Mouse (Mus musculus): ENCODE data around the gene Mycbp2.
A peak's percentile ranks its signal among the peaks of the same experiment; 100 is the strongest.

Gene Mycbp2

DNA sequence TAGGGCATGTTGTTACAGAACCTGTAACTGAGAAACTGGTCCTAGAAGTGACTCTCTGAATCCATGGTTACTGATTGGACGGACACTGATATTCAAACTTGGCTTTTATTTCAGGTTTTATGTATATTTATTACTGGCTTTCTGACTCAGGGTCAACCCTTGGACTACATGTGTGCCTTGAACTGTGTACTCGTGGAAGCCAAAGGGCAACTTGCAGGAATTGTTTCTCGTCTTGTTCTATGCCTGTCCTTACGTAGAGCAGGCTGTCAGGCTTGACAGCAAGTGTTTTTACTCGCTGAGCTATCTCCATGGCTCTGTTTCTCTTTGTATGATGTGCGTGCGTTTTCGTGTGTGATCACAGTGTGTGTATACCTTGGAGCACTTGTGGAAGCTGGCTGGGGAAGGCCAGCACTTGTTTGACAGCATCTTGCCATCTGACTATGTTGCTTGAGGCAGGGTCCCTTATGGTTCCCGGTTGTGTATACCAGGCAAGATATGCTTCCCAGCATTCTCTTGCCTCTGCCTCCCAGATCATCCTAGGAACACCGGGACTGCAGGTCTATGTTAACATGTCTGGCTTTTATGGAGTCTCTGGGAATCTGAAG is 243.8 kb downstream of the Mycbp2 start:
- no peak for DNase-seq (ENCODE audit: low read depth, low spot score)

DNA sequence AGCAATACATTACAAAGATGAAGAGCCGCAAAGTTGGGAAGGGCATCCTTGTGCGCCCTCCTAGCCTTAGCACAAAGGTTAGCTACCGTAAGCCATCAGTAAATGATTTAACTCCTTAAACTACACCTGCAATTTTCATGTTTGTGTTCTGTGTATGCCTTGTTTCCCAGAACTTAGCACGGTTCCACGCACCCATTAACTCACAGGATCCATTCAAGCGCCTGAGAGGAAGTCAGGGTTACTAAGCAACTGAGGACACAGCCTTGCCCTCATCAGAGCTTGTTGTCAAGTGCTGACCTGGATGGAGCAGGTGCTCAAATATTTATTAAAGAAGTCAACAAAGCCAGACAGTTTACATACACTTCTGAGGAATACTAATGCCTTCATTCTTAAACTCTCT is 244.4 kb downstream of the Mycbp2 start:
- peak; percentile 48 for DNase-seq (ENCODE audit: low read depth, low spot score)

GRCm38 (mm10) chr14:103101171-103101570 is 245.4 kb downstream of the Mycbp2 start:
- DNase-seq (ENCODE audit: low read depth, low spot score): no peak

DNA sequence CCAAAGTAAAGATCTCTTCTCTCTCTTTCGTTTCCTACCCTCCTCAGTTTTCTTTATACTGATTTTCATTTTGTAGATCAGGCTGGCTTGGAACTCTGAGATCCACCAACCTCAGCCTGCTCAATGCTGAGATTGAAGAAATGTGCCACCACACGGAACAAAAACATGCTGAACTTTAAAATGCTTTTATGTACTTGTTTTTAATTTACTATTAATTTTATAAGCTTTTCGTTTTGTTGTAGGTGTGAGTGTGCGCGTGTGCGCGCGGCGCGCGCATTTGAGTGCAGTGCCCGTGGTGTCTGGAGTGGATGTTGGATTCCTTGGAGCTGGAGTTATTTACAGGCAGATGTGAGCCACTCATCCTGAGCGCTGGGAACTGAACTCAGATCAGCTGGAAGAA is 246.3 kb downstream of the Mycbp2 start:
- no peak for DNase-seq (ENCODE audit: low read depth, low spot score)

- DNase-seq (ENCODE audit: low read depth, low spot score): peak; percentile 97
Measured at GRCm38 (mm10) chr14:103099238-103099933, 247.2 kb downstream of the Mycbp2 start, which contains the start of gene Fbxl3. TSS of gene Fbxl3 (minus strand) at chr14:103099566.

DNA sequence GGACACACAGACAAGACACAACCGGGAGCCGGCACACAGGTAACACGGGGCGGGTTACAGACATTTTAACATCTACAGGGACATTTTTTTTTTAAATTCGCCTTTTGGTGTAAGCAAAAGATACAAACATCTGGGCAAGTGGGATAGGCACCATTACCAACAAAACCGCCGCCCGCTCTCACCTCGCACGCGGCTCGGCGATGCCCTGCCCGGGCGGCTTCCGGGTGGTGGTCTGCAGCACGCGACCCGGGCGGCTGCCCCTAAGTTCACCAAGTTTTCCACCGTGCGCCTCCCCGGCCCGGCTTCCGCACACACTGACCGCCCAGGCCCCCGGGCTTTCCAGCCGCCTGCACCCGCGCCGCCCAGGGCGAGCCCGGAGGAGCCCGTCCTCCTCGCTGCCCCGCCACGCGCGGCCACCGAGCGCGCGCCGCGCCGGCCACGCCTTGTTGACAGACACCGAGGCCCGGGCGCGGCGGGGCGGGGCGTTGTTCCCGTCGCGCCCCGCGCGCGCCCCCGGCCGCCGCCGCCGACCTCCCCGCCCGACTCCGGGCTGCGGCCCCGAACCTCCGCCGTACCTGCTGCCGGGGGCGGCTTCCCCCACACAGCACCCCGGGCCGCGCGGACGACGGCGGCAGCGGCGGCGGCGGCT is 247.9 kb downstream of the Mycbp2 start:
- peak; percentile 38 for DNase-seq (ENCODE audit: low read depth, low spot score)

GRCm38 (mm10) chr14:103098213-103098586 is 248.4 kb downstream of the Mycbp2 start:
- DNase-seq (ENCODE audit: low read depth, low spot score): no peak

DNA sequence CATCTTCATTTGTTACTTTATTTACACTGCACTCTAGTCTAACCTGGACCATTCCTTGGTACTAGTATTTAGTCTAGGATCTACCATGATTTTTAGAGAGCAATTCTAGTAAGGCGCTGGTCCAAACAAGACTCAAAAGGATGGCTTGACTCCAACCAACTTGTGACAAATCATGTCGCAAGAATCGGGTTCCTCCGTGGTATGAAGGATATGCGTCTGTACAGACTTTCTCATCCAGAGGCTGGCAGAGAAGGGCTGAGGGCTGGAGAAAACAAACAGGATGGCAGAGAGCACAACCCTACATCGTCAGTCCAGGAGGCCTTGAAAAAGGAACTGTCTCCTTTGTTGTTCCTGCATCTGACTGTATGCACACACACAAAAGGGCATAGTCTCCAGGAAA is 250.0 kb downstream of the Mycbp2 start:
- no peak for DNase-seq (ENCODE audit: low read depth, low spot score)

DNA sequence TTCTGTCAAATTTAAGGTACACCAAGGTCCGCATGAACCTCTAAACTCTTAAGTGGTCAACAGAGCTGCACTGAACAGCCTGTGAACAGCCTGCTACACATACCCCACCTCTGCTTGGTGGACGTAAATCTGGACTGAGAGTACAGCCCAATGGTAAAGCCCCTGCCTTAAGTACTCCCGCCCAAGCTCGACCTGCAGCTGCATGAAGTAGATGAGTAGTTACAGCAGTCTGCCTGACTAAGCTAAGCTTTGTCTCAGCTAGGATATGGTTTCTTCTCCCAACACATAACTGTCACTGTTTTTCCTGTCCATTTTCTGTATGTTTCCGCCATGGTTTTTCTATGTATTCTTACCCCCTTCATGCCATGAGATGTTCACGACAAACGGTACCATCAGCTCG is 250.8 kb downstream of the Mycbp2 start:
- no peak for DNase-seq (ENCODE audit: low read depth, low spot score)

DNA sequence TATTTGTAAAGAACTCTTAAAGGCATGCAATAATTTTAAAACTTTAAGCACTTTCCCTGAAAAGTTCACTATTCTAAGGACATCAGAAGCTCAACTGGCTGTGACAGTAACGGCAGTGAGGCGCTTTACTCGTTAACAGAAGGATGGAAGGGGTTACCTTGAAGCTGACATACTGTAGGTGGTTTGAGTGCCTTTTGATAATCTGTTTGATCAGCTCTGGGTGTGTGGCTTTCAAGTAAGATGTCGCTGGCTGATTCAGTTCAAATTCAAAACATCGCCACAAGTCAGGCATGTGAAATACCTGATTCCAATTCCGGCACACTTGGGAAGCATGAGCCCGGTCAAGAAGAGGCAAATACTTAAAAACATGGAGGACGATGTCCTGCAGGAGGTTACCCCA is 251.6 kb downstream of the Mycbp2 start:
- DNase-seq (ENCODE audit: low read depth, low spot score): no peak

DNA sequence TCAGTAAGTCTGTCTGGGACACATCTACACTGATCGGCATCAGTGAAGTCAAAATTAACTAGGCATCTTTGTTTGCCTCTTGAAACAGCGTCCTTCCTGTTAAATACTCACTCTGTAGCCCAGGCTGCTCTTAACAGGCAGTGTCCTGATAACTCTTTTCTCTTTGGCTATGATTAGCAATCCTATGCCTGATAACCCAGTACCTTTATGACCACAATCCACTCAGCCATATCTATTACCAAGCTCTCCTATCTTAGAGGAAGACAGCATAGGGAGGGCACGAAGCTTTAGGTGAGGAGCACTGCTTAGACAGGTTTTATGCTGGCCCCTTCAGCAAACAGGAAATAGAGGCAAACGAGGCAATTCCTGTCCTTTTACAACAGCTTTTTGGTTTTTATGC is 252.9 kb downstream of the Mycbp2 start:
- no peak for DNase-seq (ENCODE audit: low read depth, low spot score)

GRCm38 (mm10) chr14:103093236-103093635 is 253.4 kb downstream of the Mycbp2 start:
- peak; percentile 55 for DNase-seq (ENCODE audit: low read depth, low spot score)

GRCm38 (mm10) chr14:103088624-103089023 is 258.0 kb downstream of the Mycbp2 start:
- DNase-seq (ENCODE audit: low read depth, low spot score): peak; percentile 76

GRCm38 (mm10) chr14:103087846-103088245 is 258.8 kb downstream of the Mycbp2 start:
- no peak for DNase-seq (ENCODE audit: low read depth, low spot score)

GRCm38 (mm10) chr14:103086671-103087324 is 259.8 kb downstream of the Mycbp2 start:
- DNase-seq (ENCODE audit: low read depth, low spot score): no peak

GRCm38 (mm10) chr14:103085840-103086533 is 260.6 kb downstream of the Mycbp2 start:
- DNase-seq (ENCODE audit: low read depth, low spot score): no peak

DNA sequence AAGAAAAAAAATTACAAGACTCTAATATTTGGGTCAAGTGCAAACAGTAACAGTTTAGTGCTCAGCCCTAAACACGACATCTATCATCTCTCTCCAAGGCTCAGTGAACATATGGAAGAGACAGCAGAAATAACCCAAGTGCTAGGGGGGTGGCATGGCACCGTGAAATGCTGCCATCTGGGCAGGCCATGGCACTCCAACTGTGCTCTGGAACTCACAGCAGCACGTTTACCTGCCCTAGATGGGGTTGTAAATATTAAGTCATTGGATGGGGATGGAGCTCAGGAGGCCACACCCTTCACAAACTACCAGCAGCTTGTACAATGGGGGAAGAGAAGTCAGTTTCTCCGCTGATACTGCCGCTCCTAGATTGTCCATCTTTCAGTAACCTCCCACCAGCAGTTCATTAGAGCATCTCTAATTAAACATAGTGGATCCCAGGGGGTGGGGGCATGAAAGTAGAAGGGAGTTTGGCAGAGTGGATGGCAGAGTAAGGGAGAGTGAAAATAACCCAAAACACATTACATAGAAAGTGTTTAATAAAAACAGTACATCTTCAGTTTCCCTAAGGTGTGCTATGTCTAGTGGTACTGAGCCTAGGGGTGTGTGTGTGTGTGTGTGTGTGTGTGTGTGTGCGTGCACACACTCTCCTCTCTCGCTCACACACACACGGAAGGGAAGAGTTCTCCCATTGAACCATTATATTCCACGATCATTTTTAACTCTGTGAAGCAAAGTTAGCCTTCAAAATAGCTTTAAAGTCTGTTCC is 267.2 kb downstream of the Mycbp2 start:
- DNase-seq (ENCODE audit: low read depth, low spot score): no peak

GRCm38 (mm10) chr14:103078006-103078912 is 268.4 kb downstream of the Mycbp2 start:
- peak; percentile 74 for DNase-seq (ENCODE audit: low read depth, low spot score)

DNA sequence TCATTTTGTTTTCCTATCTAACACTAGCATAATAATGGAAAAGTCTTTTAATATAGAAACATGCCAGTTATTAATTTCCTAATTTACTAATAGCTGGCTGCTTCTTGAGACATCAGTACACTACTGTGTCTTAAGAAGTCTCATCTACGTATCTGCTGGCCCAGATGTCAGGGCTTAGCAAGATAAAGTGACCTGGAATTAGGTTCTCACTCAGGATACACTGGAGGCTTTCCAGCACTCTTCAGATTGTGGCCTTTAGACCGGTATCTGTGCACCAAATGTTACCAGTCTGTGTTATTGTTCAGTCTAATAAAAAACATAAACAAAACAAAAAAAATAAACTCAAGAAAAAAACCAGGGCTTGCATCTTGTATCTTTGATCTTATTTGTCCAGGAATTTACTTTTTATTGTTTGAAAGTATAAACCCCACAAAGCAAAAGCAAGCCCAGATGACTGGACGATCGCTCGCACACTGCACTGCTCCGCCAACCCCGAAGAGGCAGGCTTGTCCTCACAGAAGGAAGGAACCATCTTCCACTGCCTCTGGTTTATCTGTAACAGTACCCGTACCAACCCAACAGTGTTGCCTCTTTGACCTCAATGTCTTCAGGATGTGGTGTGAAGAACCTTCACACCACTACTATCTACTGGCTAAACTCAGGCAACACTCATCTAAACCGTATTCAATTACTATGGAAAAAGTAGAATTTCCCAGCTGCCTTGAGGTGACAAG is 269.2 kb downstream of the Mycbp2 start:
- DNase-seq (ENCODE audit: low read depth, low spot score): no peak

Measured in R1 (cell line).